Mouse (Mus musculus) heart, embryonic 14.5 days (tissue): ENCODE data around the gene Abraxas2. TPM values are rescaled to one million over a fixed set of nuclear protein-coding genes. Genes with fewer than 3 reads are reported as not detected.

Experiments
- ATAC-seq: fragments of 200-750 bp; cut with Nextera tagmentation; 2 replicates; pipeline ENCODE4 v1.8.0; 2017; ENCODE audit warnings: low read depth, moderate TSS enrichment; ENCODE audit not compliant: insufficient number of reproducible peaks, insufficient read depth, low FRiP score
- H3K27ac ChIP-seq, 2 experiments: fragments of 200-500 bp in 1 of 2; fragments of 300-500 bp in 1 of 2; sonication (generic) in 1 of 2; replicated peaks in 1 of 2; 2 replicates each; pipeline ENCODE4 v1.5.1; 2012 to 2014; ENCODE audit warnings: low read depth in 2 of 2, low read length in 2 of 2, control low read depth in 1 of 2, mild to moderate bottlenecking in 1 of 2, mixed read lengths in 1 of 2; ENCODE audit not compliant: control insufficient read depth in 1 of 2, insufficient read depth in 1 of 2
- H3K27me3 ChIP-seq: fragments of 300-500 bp; sonication (generic); 2 replicates; pipeline ENCODE4 v1.6.1; 2014; ENCODE audit warnings: mild to moderate bottlenecking, low read length, control low read depth; ENCODE audit not compliant: control insufficient read depth, insufficient read depth
- H3K36me3 ChIP-seq: fragments of 300-500 bp; sonication (generic); 2 replicates; pipeline ENCODE4 v1.6.1; 2014; ENCODE audit warnings: mild to moderate bottlenecking, control low read depth, low read length, mixed read lengths; ENCODE audit not compliant: control insufficient read depth, insufficient read depth
- H3K4me1 ChIP-seq, 2 experiments: fragments of 200-500 bp in 1 of 2; fragments of 300-500 bp in 1 of 2; sonication (generic) in 1 of 2; 2 replicates each; pipeline ENCODE4 v1.6.1; 2012 to 2014; ENCODE audit warnings: low read length in 2 of 2, control low read depth in 1 of 2, mixed read lengths in 1 of 2; ENCODE audit not compliant: control insufficient read depth in 2 of 2, insufficient read depth in 2 of 2
- H3K4me2 ChIP-seq: fragments of 300-500 bp; sonication (generic); 2 replicates; pipeline ENCODE4 v1.6.1; 2014; ENCODE audit warnings: mild to moderate bottlenecking, low read length
- H3K4me3 ChIP-seq, 2 experiments: fragments of 200-500 bp in 1 of 2; fragments of 300-500 bp in 1 of 2; sonication (generic) in 1 of 2; 2 replicates each; pipeline ENCODE4 v1.5.1; 2012 to 2014; ENCODE audit warnings: low read length in 2 of 2, mild to moderate bottlenecking in 2 of 2, control low read depth in 1 of 2, low read depth in 1 of 2, moderate library complexity in 1 of 2; ENCODE audit not compliant: control insufficient read depth in 1 of 2, insufficient read depth in 1 of 2
- H3K9ac ChIP-seq: fragments of 300-500 bp; sonication (generic); 2 replicates; pipeline ENCODE4 v1.6.1; 2014; ENCODE audit warnings: mild to moderate bottlenecking, low read length
- H3K9me3 ChIP-seq: fragments of 300-500 bp; sonication (generic); 2 replicates; pipeline ENCODE4 v1.6.1; 2016; ENCODE audit warnings: low read length, control low read depth; ENCODE audit not compliant: control insufficient read depth
- WGBS: fragments of 180-500 bp; shearing (Covaris S2); extraction: QIAGEN DNeasy Blood & Tissue Kit; methylation state at CpG from one replicate; pipeline ENCODE4 v1.1.7; 2014; 5-methylcytosine and 5-hydroxymethylcytosine counted together
- polyA plus RNA-seq: library from polyadenylated mRNA; unstranded; fragments of >200 nt; fragmentation: Nextera tagmentation; extraction: Ambion mirVana; gene quantifications from 2 replicates; pipeline ENCODE4 v1.2.1, GENCODE M21; 2014

The Abraxas2 gene
- polyA plus RNA-seq, 1 experiment from 2014 or later = 33.0 TPM

DNA sequence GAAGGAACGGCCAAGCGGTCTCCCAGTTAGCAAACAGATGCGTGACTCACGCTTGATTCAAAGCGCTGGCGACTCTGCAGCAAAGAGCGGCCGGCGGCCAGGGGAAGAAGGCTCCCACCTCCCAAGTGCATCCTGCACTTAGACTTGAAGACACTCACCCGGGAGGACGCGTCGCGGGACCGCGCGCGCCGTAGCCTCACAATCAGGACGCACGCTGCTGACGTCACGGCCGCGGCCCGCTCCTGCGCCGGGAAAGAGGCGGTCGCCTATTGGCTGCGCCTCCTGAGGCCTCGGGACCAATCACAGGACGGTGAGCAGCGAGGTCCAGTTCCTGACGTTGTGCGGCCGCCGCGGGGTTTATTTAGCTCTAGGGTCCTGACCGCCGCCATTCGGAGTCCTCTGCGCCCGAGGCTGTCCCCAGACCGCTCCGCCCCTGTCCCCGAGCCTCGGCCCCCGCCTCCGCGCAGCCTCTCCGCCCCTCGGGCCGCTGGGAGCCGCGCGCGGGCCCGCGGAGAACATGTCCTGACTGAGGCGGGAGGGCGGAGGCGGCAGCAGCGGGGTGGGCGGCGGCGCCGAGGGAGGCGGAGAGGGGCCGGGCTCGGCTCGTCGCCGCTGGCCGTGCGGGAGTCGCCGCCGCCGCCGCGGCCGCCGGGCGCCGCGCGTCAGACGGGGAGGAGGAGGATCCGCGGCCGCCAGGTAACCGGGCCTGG is 72.0 kb downstream of the Abraxas2 start, which contains the start of gene Zranb1:
Zranb1 (plus strand) TSS at position 293 of the 710 bp plus-strand sequence.
- no peaks in the 10 kb centered on the region for H3K36me3 ChIP-seq
- peak within 1 kb of the TSS; percentile 71 to 88 for H3K4me3 ChIP-seq
- H3K4me2 ChIP-seq = peak within 1 kb of the TSS; percentile 86
- ATAC-seq = peak; percentile 99
- H3K4me1 ChIP-seq = peaks cover 0 to 14% of the 10 kb centered on the region in 2 experiments; a peak in 2 of 4 replicates
- peak within 1 kb of the TSS; percentile 97 for H3K9ac ChIP-seq
- under 1% methylated on average over 71 of the region's 93 CpGs for WGBS
- H3K27me3 ChIP-seq = no peaks in the 10 kb centered on the region
- H3K27ac ChIP-seq = peak within 1 kb of the TSS; percentile 96 to 98
- H3K9me3 ChIP-seq = no peaks in the 10 kb centered on the region

DNA sequence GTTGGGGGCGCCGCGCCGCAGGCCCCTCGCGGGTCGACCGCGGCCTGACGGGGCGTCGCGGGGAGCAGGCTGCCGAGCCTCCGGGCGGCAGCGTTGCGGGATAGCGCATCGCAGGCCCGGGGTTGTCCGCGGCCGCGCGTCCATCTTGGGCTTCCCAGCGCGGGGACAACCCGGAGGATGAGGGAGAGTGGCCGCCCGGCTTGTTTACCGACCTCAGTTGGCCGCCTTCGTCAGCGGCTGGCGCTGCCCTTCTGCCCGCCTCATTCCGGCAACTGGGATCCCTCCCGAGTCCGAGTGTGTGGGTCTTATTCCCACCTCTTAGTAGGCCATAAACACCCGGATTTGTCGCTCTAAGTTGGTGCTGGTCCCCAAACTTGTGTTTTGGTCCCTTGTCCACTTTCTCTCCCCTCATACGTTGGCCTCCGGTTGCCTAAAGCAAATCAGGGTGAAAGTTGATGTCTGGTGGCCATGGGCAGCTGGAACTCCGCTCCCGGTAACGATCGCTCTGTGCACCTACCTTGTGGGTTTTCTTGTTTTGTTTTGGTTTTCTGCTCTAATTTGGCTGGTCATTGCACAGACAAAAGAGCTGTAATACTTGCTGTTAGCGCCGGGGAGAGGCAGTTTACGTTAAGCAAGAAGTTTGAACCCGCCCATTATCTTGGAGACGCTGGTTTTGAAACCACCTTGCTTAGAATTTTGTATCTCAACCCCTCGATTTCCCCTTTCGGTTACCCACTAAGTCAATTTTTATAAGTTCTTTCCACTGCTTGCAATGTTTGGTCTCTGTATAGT is 72.7 kb downstream of the Abraxas2 start:
- no peaks in the 10 kb centered on the region for H3K36me3 ChIP-seq
- peak overlapping the region; percentile 71 to 88 for H3K4me3 ChIP-seq
- peak; percentile 36 for ATAC-seq
- peak overlapping the region; percentile 86 for H3K4me2 ChIP-seq
- peak overlapping the region; percentile 78 to 98 for H3K27ac ChIP-seq
- H3K9ac ChIP-seq = peak overlapping the region; percentile 97
- WGBS = under 1% methylated on average over 54 of the region's 55 CpGs
- no peaks in the 10 kb centered on the region for H3K27me3 ChIP-seq
- H3K9me3 ChIP-seq = no peaks in the 10 kb centered on the region
- peaks cover 0 to 14% of the 10 kb centered on the region in 2 experiments; a peak in 2 of 4 replicates for H3K4me1 ChIP-seq

DNA sequence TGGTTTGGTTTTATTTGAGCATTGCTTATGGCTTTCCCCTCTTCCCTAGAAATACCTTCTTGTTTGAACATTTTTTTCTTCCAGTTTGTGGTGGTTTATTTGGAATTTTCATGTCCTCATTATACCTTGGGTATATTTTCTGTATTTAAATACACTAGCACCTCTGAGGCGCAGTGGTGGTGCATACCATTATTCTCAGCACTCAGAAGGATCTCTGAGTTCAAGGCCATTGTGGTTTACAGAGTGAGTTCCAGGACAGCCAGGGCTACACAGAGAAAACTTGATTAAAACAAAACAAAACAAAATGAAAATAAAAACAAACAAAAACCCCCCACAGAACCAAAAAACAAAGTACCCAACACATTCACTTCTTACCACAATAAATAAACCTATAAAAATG is 74.3 kb downstream of the Abraxas2 start:
- no peak for ATAC-seq
- Histone ChIP-seq H3K27me3 (no peaks in the 10 kb centered on the region), H3K36me3 (no peaks in the 10 kb centered on the region), H3K4me1 (peaks cover 0 to 14% of the 10 kb centered on the region in 2 experiments; a peak in 2 of 4 replicates), H3K4me3 (no peak overlapping the region), H3K27ac (no peak overlapping the region), H3K9ac (no peak overlapping the region), H3K9me3 (no peaks in the 10 kb centered on the region), H3K4me2 (no peak overlapping the region)
- 85% methylated on average over 1 of the region's 1 CpGs for WGBS

Other genes with a start within 250 kb of the Abraxas2 start
- gene Lhpp, start 248.6 kb upstream of the Abraxas2 start, polyA plus RNA-seq = 29.7 and 35.0 TPM in 2 replicates
- gene Fam53b, start 45.3 kb upstream of the Abraxas2 start, polyA plus RNA-seq = 15.4 and 15.6 TPM in 2 replicates
- 40.4 and 42.0 TPM in 2 replicates for gene Eef1akmt2, start 6.6 kb upstream of the Abraxas2 start, polyA plus RNA-seq
- 12.5 and 13.6 TPM in 2 replicates for gene Zranb1, start 71.9 kb downstream of the Abraxas2 start, polyA plus RNA-seq